ENCODE assay signal across 9 mouse cellular contexts in the genomic region with DNA sequence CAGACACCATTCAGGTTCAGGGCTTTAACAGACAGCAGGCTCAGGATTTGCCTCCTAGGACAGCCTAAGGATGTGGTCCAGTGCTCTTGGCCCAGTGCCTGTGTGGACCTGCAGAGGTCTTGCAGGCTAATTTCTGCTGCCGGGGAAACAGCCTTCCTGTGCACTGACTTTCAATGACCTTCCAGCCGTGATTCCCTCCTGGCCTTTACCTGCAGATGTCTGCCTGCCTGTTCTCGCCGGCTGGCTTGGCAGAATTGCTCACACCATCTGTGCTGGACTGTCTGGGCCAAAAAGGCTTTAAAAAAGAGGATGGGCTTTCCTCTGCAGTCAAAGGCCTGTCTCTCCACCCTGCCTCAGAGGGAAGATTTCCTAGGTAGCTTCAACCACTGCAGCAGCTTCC.
DNase-seq lines count a peak whose midpoint lies in the region; ATAC-seq and TF ChIP-seq lines count a peak whose summit lies in the region.
"Had no signal": no experiment of that assay in that cellular context is flagged by ENCODE, and none has a peak within 500 bp of the region (broad histone marks: within the 10 kb centered on the region; RNA-seq: fewer than 3 reads in every experiment).

No protein-coding gene starts in this region.

- no peak overlapping the region for H3K9ac ChIP-seq in lung, postnatal 0 days (replicated peaks; ENCODE audit: low read depth)
- H3K9ac ChIP-seq: lung, embryonic 14.5 days had no signal

- no peak overlapping the region for H3K4me3 ChIP-seq in embryonic facial prominence, embryonic 10.5 days
- H3K4me3 ChIP-seq in lung, postnatal 0 days (ENCODE audit: low read depth, low read length), result no peak overlapping the region

- H3K4me2 ChIP-seq in lung, postnatal 0 days (replicated peaks; ENCODE audit: low read depth, low read length), result no peak overlapping the region
- H3K4me2 ChIP-seq: lung, embryonic 14.5 days had no signal

- peak; percentile 13 for DNase-seq in gastrocnemius, postnatal 10 days
- DNase-seq in gastrocnemius, adult 8-10 months (ENCODE audit: low spot score in 2 of 2), result no peak
- DNase-seq in brain, adult 2 months (ENCODE audit: low read depth, low spot score), result peak; percentile 90
- DNase-seq in embryonic facial prominence, embryonic 10.5 days (ENCODE audit: low spot score), result peak; percentile 10
- peak; percentile 84 for DNase-seq in kidney, postnatal 10 days
- DNase-seq in lung, adult 18-20 months, result no peak
- no peak for DNase-seq in lung, postnatal 0 days (ENCODE audit: low spot score)
- no peak for DNase-seq in gastrocnemius, postnatal 14 days
- DNase-seq: lung, embryonic 14.5 days had no signal

- WGBS in embryonic facial prominence, embryonic 10.5 days, result 43% methylated on average over 4 of the region's 4 CpGs
- 47% methylated on average over 4 of the region's 4 CpGs for WGBS in lung, postnatal 0 days

- intact Hi-C loops in gastrocnemius, postnatal 14 days (cut with DNase I; ENCODE audit: low total_unique reads), result no loop called here

- no peaks in the 10 kb centered on the region for H3K36me3 ChIP-seq in embryonic facial prominence, embryonic 10.5 days (replicated peaks)
- H3K36me3 ChIP-seq in lung, postnatal 0 days (ENCODE audit: insufficient read depth, low read length), result no peaks in the 10 kb centered on the region

- peak overlapping the region; percentile 66 for H3K27ac ChIP-seq in embryonic facial prominence, embryonic 10.5 days (replicated peaks)
- no peak overlapping the region for H3K27ac ChIP-seq in lung, postnatal 0 days (ENCODE audit: low read length)

- TF ChIP-seq EP300 in lung, postnatal 0 days (IDR thresholded peaks at IDR 0.05), result no peak

- H3K27me3 ChIP-seq in embryonic facial prominence, embryonic 10.5 days (replicated peaks; ENCODE audit: low read depth, poor library complexity, severe bottlenecking), result no peaks in the 10 kb centered on the region
- H3K27me3 ChIP-seq in lung, postnatal 0 days (replicated peaks; ENCODE audit: insufficient read depth, low read length), result no peaks in the 10 kb centered on the region

- no peaks in the 10 kb centered on the region for H3K9me3 ChIP-seq in embryonic facial prominence, embryonic 10.5 days
- H3K9me3 ChIP-seq in lung, postnatal 0 days (ENCODE audit: low read length), result no peaks in the 10 kb centered on the region

- peaks cover 10% of the 10 kb centered on the region for H3K4me1 ChIP-seq in embryonic facial prominence, embryonic 10.5 days
- H3K4me1 ChIP-seq in lung, postnatal 0 days (ENCODE audit: insufficient read depth, low read depth, low read length), result no peaks in the 10 kb centered on the region

- no peak for ATAC-seq in lung, postnatal 0 days

- no peak for TF ChIP-seq CTCF in lung, postnatal 0 days (IDR thresholded peaks at IDR 0.05)

Comparison
In these comparisons a context has a peak if more than half of its experiments do, and no peak if none do; other contexts are left out.
1. DNase-seq: peak in gastrocnemius, postnatal 10 days (single experiment), brain, adult 2 months (single experiment), embryonic facial prominence, embryonic 10.5 days (single experiment) and kidney, postnatal 10 days (single experiment); none in gastrocnemius, adult 8-10 months (0 of 2), lung, adult 18-20 months (0 of 2), lung, postnatal 0 days (single experiment) and gastrocnemius, postnatal 14 days (single experiment).